8 mouse cellular contexts compared by ENCODE assay signal in genomic region chr17:24206451-24207351, GRCm38 (mm10). TPM values are rescaled to one million over a fixed set of nuclear protein-coding genes. Genes with fewer than 3 reads are reported as not detected.
DNase-seq lines count a peak whose midpoint lies in the region; ATAC-seq and TF ChIP-seq lines count a peak whose summit lies in the region.

No protein-coding gene starts in this region.

- in situ Hi-C loops in ES-E14 (cut with MboI; ENCODE audit: low sequenced_read_pairs in 2 of 2, unreplicated experiment in 2 of 2): no loop called here

- H3K4me3 ChIP-seq in ES-E14 (ENCODE audit: insufficient read depth in 1 of 2, low read depth in 1 of 2, low read length in 2 of 2, poor library complexity in 1 of 2, severe bottlenecking in 1 of 2): peak overlapping the region; percentile 55 to 82
- H3K4me3 ChIP-seq in forebrain, embryonic 10.5 days: peak overlapping the region; percentile 67
- H3K4me3 ChIP-seq in hindbrain, embryonic 12.5 days: peak overlapping the region; percentile 71

- H3K9ac ChIP-seq in ES-E14 (ENCODE audit: insufficient read depth, low read depth, low read length, poor library complexity, severe bottlenecking): peak overlapping the region; percentile 71; the same call in 1 of the 2 replicates
- peak overlapping the region; percentile 71 for H3K9ac ChIP-seq in hindbrain, embryonic 12.5 days

- 7% methylated on average over 62 of the region's 62 CpGs for WGBS in forebrain, embryonic 10.5 days
- WGBS in hindbrain, embryonic 12.5 days: 5% methylated on average over 62 of the region's 62 CpGs

- DNase-seq in ES-E14 (ENCODE audit: low read depth, low spot score): no peak
- peak; percentile 78 for DNase-seq in brain, embryonic 14.5 days (ENCODE audit: low read depth)
- DNase-seq in forebrain, embryonic 10.5 days (ENCODE audit: extremely low spot score, low spot score): peak; percentile 57
- peak; percentile 64 for DNase-seq in left cerebral cortex, adult 11 months (ENCODE audit: low spot score)
- DNase-seq in lung, postnatal 36 days: peak; percentile 65
- peak; percentile 84 for DNase-seq in right cerebral cortex, postnatal 25 days
- no peak for DNase-seq in natural killer cell, adult 2 months (ENCODE audit: low spot score in 2 of 2)

- H3K4me1 ChIP-seq in ES-E14 (ENCODE audit: control insufficient read depth in 2 of 2, insufficient read depth in 2 of 2, low read length in 2 of 2, poor library complexity in 1 of 2): peaks cover 12 to 42% of the 10 kb centered on the region in 2 experiments
- peaks cover 86% of the 10 kb centered on the region for H3K4me1 ChIP-seq in forebrain, embryonic 10.5 days
- H3K4me1 ChIP-seq in hindbrain, embryonic 12.5 days: peaks cover 82% of the 10 kb centered on the region

- H3K9me3 ChIP-seq in ES-E14 (ENCODE audit: control insufficient read depth, insufficient read depth, low read depth, low read length): no peaks in the 10 kb centered on the region
- no peaks in the 10 kb centered on the region for H3K9me3 ChIP-seq in forebrain, embryonic 10.5 days
- H3K9me3 ChIP-seq in hindbrain, embryonic 12.5 days (replicated peaks): no peaks in the 10 kb centered on the region

- peak; percentile 9; the same call in 1 of the 2 replicates for TF ChIP-seq CTCF in brain, embryonic 14.5 days (IDR thresholded peaks at IDR 0.05; ENCODE audit: borderline replicate concordance, extremely low read depth, insufficient read depth, insufficient read length)

- H3K27ac ChIP-seq in ES-E14 (ENCODE audit: insufficient read depth, low read depth, low read length, poor library complexity, severe bottlenecking): no peak overlapping the region
- H3K27ac ChIP-seq in forebrain, embryonic 10.5 days: peak overlapping the region; percentile 78
- peak overlapping the region; percentile 68 for H3K27ac ChIP-seq in hindbrain, embryonic 12.5 days

- H3K36me3 ChIP-seq in ES-E14 (ENCODE audit: control insufficient read depth, insufficient read depth, low read length, poor library complexity, severe bottlenecking): no peaks in the 10 kb centered on the region
- H3K36me3 ChIP-seq in forebrain, embryonic 10.5 days (replicated peaks): no peaks in the 10 kb centered on the region
- H3K36me3 ChIP-seq in hindbrain, embryonic 12.5 days: no peaks in the 10 kb centered on the region

- TF ChIP-seq POLR2A in brain, embryonic 14.5 days (IDR thresholded peaks at IDR 0.05; ENCODE audit: borderline replicate concordance, extremely low read depth, insufficient read depth, insufficient read length, poor library complexity, severe bottlenecking): no peak

- peaks cover 63% of the 10 kb centered on the region for H3K27me3 ChIP-seq in forebrain, embryonic 10.5 days (ENCODE audit: poor library complexity, severe bottlenecking)
- H3K27me3 ChIP-seq in hindbrain, embryonic 12.5 days: peaks cover 31% of the 10 kb centered on the region

- peak overlapping the region; percentile 90 for H3K4me2 ChIP-seq in hindbrain, embryonic 12.5 days (replicated peaks)

- peak; percentile 27; the same call in 1 of the 2 replicates for ATAC-seq in hindbrain, embryonic 12.5 days (ENCODE audit: low FRiP score)

TF ChIP-seq in ES-E14, 5 proteins besides CTCF, POLR2A, EP300 and RAD21:
- TF ChIP-seq HCFC1 (IDR thresholded peaks at IDR 0.05; ENCODE audit: borderline replicate concordance, insufficient read depth, low read length) (no peak), CHD2 (IDR thresholded peaks at IDR 0.05; ENCODE audit: low read depth, low read length) (no peak), ZNF384 (IDR thresholded peaks at IDR 0.05; ENCODE audit: low read depth, low read length) (no peak), MAFK (IDR thresholded peaks at IDR 0.05; ENCODE audit: insufficient read depth, low read depth, low read length) (no peak), ZC3H11A (IDR thresholded peaks at IDR 0.05; ENCODE audit: borderline replicate concordance, low read depth, low read length) (no peak)

RNA-seq across cellular contexts. Expression of gene Tbc1d24, which starts 1.3 kb away (rescaled TPM):
- total RNA-seq in ES-E14 (2012; rRNA removed): 14.1 and 20.4 TPM in 2 replicates
- polyA plus RNA-seq in brain, embryonic 14.5 days (2012; rRNA removed): 74.3 and 84.7 TPM in 2 replicates
- 6.8 and 7.5 TPM in 2 replicates for polyA plus RNA-seq in forebrain, embryonic 10.5 days (2016; fragmentation: Nextera tagmentation; extraction: Ambion mirVana)
- 13.5 and 17.0 TPM in 2 replicates for polyA plus RNA-seq in hindbrain, embryonic 12.5 days (2016; fragmentation: Nextera tagmentation; extraction: Ambion mirVana)

RNA-seq across cellular contexts. Expression of gene Ntn3, which starts 2.6 kb away (rescaled TPM):
- total RNA-seq in ES-E14 (2012; rRNA removed): 2.7 and 4.1 TPM in 2 replicates
- polyA plus RNA-seq in brain, embryonic 14.5 days (2012; rRNA removed): 8.0 and 10.2 TPM in 2 replicates
- polyA plus RNA-seq in forebrain, embryonic 10.5 days (2016; fragmentation: Nextera tagmentation; extraction: Ambion mirVana): 2.3 and 2.9 TPM in 2 replicates
- 10.9 and 12.1 TPM in 2 replicates for polyA plus RNA-seq in hindbrain, embryonic 12.5 days (2016; fragmentation: Nextera tagmentation; extraction: Ambion mirVana)

RNA-seq across cellular contexts. Expression of gene Tedc2, which starts 13.9 kb away (rescaled TPM):
- 31.3 and 35.8 TPM in 2 replicates for total RNA-seq in ES-E14 (2012; rRNA removed)
- 25.3 and 35.7 TPM in 2 replicates for polyA plus RNA-seq in brain, embryonic 14.5 days (2012; rRNA removed)
- 22.1 and 22.6 TPM in 2 replicates for polyA plus RNA-seq in forebrain, embryonic 10.5 days (2016; fragmentation: Nextera tagmentation; extraction: Ambion mirVana)
- 14.8 and 15.6 TPM in 2 replicates for polyA plus RNA-seq in hindbrain, embryonic 12.5 days (2016; fragmentation: Nextera tagmentation; extraction: Ambion mirVana)

RNA-seq across cellular contexts. Expression of gene Atp6v0c, which starts 37.2 kb away (rescaled TPM):
- total RNA-seq in ES-E14 (2012; rRNA removed): 129 and 159 TPM in 2 replicates
- 1,361 and 1,487 TPM in 2 replicates for polyA plus RNA-seq in brain, embryonic 14.5 days (2012; rRNA removed)
- 419 and 421 TPM in 2 replicates for polyA plus RNA-seq in forebrain, embryonic 10.5 days (2016; fragmentation: Nextera tagmentation; extraction: Ambion mirVana)
- polyA plus RNA-seq in hindbrain, embryonic 12.5 days (2016; fragmentation: Nextera tagmentation; extraction: Ambion mirVana): 558 and 595 TPM in 2 replicates

RNA-seq across cellular contexts. Expression of gene Amdhd2, which starts 43.1 kb away (rescaled TPM):
- 28.5 and 35.3 TPM in 2 replicates for total RNA-seq in ES-E14 (2012; rRNA removed)
- polyA plus RNA-seq in brain, embryonic 14.5 days (2012; rRNA removed): 37.2 and 40.7 TPM in 2 replicates
- 40.2 and 44.7 TPM in 2 replicates for polyA plus RNA-seq in forebrain, embryonic 10.5 days (2016; fragmentation: Nextera tagmentation; extraction: Ambion mirVana)
- 35.6 and 41.2 TPM in 2 replicates for polyA plus RNA-seq in hindbrain, embryonic 12.5 days (2016; fragmentation: Nextera tagmentation; extraction: Ambion mirVana)

Comparison
In these comparisons a context has a peak if more than half of its experiments do, and no peak if none do; other contexts are left out.
1. DNase-seq: peak in brain, embryonic 14.5 days (single experiment), forebrain, embryonic 10.5 days (single experiment), left cerebral cortex, adult 11 months (single experiment), lung, postnatal 36 days (single experiment) and right cerebral cortex, postnatal 25 days (single experiment); none in ES-E14 (single experiment) and natural killer cell, adult 2 months (0 of 2).
2. Peak in every context shown above with its lines, with median percentiles within 50 percentile points of each other: H3K4me3 ChIP-seq.